Mouse (Mus musculus) frontal cortex, adult (tissue): ENCODE data around the gene Tubb4b.
A peak's percentile ranks its signal among the peaks of the same experiment; 100 is the strongest.

ENCODE experiments used
- ATAC-seq: cut with Nextera tagmentation; 2 replicates; pipeline ENCODE4 v1.9.2; 2017; ENCODE audit warnings: mild to moderate bottlenecking, moderate library complexity, mixed read lengths; ENCODE audit not compliant: low TSS enrichment

Gene Tubb4b

DNA sequence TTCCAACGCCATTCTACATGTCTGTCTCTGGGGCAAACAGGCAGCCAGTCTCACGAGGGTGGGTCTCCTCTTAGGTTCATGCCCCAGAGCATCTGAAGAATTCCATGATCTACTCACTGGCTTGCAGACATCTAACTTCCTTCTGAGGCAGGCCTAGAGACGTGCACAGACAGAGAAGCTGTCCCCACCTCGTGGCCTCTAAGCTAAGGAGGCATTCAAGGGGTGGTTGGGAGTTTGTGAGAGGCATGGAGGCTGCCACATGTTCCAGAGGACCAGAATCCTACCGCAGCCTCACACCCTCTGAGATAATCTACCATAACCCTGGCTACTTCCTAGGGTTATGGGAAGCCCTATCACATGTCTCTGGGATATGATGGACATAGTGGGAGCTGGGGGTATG is 30.5 kb downstream of the Tubb4b start:
- ATAC-seq = no peak

DNA sequence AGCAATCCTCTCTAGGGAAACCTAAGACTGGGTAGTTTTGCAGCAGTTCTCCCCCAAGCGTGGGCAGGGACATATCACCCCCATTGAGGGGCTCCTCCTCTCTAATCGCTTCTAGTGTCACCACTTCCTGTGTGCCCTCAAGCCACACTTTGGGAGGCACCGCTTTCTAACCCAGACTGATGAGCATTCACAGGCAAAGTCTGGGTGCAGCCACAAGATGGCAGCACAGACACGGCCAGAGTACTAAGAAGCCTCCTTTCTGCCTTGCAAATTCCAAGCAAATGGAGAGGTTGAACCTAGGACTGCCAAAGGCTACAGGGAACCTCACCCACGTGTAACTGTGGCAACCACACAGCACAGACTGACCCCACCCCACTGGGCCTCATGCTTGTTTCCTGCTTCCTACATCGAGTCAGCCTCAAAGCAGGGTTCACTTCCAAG is 31.2 kb downstream of the Tubb4b start:
- peak; percentile 95 for ATAC-seq

DNA sequence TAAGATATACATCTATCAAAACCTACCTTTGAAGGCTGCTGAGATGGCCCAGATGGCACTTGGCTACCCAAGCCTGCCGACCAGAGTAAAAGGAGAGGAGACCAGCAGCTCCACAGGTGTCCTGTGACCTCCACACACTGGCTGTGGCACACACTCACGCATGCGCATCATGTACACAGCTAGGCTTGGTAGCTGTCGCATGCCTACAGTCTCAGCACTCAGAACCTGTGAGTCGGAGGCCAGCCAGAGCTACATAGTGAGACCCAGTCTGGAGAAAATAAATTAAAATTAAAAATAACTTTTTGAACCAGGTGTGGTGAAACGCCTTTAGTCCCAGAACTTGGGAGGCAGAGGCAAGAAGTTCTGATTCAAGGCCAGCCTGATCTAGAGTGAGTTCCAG is 36.7 kb downstream of the Tubb4b start:
- ATAC-seq = no peak

DNA sequence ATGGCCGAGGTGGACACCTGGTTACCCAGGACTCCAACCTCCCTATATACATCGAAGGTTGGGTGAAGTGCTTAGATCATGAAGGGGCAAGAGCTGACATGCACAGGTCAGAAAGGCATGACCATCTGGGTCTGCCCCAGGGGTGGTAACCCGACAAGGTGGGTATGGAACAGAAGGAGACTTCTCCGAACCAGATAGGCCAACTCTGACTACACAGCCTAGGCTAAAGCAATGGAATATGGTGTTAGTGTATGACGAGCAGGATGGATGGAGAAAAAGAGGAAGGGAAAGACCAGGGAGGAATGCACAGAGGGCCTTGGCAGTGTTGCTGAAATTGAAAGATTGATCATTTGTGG is 37.9 kb downstream of the Tubb4b start:
- ATAC-seq = no peak

DNA sequence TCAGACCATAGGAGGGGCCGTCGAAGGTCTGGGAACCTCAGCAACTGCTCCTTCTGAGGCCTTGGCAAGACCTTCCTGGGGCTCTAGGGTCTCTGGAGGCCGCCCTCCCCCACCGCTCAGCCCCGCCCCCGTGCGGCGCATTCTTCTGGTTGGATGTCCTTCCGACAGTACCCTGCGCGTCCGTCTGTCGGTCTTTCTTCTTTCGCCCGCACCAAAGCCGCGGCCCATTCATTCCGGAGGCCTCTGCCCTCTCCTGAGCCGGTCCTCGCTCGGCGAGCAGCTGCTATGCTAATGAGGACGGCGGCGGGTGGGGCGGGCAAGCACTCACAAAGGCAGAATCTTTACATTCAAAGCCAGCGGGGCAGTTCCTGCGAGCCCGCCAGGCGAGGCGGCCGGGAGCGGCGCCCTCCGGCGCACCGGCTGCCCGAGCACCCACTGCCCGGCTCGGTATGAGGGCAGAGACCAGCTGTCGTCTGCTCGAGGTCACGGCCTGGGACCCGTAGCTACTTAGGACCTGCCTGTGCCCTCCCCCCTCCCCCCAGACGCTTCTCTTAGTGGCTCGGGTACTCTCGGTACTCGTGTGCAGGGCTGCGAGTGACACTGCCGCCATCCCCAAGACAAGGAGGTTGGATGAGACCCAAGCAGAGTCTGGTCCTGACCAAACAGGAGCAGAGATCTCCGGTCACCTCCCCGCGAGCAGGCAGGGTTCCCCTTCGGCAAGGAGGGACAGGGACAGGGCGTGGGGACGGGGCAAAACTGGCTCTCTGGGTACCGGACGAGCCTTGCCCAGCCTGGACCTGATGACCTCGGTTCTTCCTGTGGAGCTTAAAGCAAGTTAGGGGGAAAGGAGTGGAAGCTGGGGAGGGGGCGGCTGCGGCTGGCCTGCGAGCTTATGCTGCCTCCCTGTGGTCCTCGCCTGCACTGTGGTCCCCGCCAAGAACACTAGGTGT is 38.6 kb downstream of the Tubb4b start:
- peak; percentile 42; the same call in 1 of the 2 replicates for ATAC-seq

DNA sequence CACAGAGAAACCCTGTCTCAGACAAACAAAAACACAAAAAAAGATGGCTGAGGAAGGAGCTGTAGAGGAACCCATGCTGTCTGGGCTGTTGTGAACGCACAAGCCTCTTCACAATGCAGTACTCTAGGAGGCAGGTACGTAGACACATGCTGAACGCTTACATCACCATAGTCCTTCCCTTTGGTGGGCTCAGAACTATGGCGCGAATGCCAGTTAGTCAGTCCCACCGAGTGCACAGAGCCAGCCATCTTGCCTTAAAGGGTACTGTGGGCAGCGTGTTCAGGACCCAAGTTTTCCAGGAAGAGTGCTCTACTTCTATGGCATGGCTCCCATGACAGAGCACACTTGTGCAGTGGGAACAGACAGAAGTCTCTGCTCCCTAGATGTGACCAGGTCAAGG is 40.0 kb downstream of the Tubb4b start:
- no peak for ATAC-seq

DNA sequence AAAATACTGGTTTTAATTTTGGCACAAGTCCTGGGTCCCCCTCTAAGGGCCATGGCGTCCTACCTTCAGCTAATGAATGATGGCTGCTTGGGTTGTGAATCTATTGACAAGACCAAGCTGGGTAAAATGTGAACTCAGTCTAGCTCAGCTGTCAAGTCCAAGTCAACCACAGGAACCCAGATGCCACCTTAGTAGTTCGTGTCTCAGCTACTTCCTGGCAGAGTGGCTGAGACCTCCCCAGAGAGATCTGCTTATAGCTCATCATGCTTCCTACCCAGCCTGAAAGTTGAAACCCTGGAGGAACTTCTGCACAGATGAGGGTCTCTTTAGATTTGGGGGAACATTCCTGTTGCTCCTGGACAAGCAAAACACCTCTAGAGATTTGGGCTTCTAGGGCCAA is 41.2 kb downstream of the Tubb4b start:
- no peak for ATAC-seq

DNA sequence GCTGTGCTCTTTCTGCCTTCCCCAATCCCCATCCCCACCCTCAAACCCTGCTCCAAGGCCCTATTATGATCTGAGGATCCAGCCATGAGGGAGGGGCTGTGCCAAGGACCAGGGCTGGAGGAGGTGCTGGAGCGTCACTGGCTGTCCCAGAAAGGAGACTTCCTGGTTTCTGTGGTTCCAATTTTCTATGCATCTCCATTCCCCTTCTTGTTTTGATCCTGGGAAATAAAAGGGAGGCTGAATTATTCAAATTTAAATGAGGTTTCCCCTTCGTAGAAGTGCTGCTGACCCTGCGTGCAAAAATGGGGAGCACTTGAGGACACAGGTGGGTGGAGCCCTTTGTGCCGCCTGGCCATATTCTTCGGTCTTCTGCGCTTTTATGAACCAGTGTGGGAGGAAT is 41.8 kb downstream of the Tubb4b start:
- ATAC-seq = no peak

DNA sequence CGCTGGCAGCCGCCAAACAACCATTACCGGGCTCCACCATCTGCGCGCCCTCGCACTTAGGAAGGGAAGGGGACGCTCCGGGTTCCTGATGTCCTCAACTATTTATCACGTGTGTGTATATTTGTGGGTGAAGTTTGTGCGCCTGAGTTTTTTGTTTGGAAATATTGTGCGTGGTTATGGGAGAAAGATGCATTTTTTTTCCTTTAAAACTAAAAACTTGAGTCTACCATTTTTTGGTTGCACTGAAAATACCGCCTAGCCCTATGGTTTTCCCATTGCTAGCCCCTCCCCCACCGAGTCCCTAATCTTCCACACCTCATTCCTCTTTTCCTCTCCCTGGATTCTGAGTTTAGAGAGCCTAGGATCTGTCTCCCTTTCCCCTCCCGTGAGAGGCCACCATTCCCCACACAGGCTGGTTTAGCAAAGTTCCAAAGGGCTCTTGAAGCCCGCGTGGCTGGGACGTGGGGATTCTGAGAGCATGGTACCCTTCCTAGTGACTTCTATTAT is 42.6 kb downstream of the Tubb4b start:
- ATAC-seq = no peak

DNA sequence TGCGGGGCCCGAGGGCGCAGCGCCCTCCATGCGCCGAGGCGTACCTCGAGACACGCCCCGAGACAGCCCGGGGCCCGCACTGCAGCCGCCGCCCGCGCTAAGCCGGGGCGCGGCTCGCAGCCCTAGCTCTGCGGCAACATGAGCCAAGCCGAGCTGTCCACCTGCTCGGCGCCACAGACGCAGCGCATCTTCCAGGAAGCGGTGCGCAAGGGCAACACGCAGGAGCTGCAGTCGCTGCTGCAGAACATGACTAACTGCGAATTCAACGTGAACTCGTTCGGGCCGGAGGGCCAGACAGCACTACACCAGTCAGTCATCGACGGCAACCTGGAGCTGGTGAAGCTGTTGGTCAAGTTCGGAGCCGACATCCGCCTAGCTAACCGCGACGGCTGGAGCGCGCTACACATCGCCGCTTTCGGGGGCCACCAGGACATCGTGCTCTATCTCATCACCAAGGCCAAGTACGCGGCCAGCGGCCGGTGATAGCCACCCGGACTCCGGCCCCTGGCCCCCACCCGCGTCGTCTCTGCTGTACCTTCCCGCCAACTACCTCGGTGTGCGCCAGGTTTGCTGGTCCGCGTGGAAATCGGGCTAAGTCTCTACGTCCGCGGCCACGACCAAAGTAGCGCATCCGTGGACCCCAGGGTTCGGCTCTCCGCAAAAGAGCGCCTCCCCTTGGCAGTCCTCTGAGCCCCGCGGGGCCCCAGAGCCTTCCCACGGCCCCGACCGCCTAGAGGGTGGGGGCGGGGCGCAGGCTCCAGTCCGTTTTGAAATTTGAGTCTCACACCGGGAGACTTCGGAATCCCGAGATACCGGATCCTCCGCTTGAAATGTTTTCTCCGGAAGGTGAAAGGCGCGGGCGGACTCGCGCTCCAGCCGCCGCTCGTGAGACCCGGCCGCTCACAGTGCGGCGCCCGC is 43.3 kb downstream of the Tubb4b start:
- ATAC-seq = 0 out of 2 replicates have a peak, but pooled peaks have one; percentile 8

DNA sequence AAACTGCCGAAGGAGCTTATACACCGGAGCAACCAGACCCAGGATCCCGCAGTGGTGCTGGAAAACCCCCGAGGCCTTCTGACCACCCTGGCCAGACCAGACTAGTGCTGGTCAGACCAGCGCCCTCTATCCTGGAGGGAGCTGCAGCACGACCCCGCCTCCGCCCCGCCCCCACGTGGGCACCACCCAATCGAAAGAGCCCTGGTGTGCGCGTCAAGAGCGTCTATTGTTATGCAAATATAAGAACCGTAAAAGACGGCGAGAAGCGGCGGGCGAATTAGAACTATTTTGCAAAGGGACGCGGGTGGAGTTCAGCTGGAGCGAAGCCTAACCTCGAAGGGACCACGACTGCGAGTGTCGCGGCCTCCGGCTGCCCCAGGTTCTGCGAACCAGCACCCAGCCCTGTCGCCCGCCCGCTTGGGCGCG is 44.0 kb downstream of the Tubb4b start, which contains the start of gene Nrarp:
Gene Nrarp (plus strand): TSS at position 281 of the 426 bp plus-strand sequence.
- ATAC-seq = peak; percentile 64

DNA sequence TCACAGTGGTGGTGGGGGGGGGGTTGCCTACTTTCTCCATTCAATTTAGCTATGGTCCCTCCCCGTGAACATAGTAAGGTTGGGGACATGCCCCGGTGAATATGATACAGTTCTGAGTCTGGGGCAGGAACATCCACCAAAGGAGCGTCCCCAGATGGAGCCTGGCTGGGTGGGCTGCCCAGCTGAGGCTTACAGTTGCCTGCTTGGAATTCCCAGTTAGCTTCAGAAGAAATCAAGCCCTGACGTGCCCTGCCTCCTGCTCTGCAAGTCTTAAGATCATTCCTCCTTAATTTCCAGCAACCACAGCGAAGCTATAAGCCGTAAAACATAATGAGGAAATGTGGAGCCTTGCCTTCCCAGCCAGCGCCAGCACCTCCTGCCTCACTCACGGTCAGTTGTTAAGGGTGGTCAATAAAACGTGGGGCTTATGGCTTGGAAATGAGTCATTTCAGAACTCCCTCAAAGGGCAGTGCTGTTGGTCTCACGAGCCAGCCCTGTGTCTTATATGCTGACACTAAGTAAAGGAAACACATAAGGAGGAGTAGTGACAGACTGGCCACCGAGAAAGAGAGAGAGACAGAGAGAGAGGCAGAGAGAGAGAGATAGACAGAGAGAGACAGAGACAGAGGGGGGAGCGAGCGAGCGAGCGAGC is 44.8 kb downstream of the Tubb4b start:
- no peak for ATAC-seq

DNA sequence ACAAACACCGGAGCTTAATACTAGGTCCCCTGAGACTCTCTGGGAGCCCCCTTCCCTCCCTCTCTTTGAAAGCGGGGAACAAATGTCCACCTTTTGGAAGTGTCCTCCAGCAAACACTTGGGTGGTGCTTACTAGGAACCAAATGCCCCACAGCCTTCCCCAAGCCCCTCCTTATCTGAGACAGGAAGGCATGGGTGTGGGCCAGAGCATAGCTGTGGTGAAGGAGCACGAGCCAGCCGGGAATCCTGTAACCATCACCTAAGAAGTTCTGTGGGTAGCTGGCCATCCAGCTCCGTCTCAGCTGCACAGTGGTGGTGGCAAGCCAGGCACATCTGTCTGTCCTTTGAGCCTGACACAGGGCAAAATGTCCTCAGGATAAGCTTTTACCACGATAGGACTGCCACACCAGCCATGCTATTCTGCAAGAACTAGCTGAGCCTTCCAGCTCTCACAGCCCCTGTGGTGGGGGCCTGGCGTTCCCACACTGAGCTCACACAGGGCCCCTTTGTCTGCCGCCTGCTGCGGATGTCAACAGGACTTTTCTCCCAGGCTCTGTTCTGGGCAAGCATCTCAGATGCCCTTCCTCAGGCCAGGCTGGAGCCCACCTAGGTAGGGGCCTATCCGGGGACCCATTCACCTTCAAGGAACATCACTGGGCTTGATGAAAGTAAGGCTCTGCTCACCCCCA is 46.1 kb downstream of the Tubb4b start:
- ATAC-seq = peak; percentile 26; the same call in 1 of the 2 replicates

DNA sequence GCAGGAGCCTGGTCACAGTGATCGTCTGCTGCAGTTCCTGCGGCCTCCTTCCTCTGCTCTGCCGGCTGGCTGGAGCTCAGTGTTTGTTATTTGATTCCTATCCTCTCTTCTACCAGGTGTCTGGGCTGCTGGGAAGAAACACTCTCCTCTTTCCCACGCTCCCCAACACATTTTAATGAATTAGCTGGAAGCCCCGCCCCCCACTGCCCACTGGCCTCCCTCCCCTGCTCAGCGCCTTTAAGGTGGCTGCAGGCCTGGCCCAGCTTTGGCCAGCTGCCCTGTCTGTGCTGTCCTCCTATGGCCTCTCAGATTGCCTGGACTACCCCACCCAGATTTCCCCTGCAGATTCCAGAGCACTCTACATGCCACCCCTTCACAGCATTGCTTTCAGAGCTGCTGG is 46.8 kb downstream of the Tubb4b start:
- 0 out of 2 replicates have a peak, but pooled peaks have one; percentile 14 for ATAC-seq

DNA sequence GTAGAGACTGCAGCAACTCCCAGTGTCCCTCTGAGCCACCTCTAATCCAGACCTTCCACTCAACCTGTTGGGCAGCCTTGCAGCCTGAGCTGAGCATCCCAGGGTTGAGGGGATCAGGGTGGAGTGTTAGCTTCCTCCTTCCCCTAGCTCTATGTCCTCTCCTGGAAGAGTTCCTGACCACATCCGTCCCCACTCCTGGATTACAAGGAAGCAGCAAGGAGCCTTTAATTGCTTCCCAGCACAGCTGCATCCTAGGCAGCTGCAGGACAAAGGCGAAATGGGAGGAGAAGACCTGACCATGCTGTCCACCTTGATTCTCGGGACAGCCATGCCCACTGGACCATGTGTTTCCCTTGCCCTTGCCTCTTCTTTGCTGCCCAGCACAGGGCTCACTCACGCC is 47.4 kb downstream of the Tubb4b start:
- ATAC-seq = no peak

DNA sequence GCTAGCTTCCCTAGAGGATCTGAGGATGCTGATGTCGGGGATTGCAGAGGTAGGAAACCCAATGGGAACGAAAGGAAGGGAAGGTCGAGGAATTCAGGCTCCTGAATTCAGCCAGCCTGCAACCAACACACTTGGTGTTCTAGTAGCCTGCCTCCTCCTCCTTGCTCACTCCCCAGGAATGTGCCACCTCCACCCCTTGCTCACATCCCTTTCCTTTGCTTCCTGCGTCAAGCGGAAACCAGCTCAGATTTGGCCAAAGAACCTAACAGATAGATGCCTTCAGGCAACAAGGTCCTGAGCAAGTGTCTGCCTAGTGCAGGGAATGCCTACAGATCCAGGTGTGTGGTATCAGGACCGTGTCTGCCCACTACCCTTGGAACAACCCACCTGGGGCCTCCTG is 47.9 kb downstream of the Tubb4b start:
- no peak for ATAC-seq

DNA sequence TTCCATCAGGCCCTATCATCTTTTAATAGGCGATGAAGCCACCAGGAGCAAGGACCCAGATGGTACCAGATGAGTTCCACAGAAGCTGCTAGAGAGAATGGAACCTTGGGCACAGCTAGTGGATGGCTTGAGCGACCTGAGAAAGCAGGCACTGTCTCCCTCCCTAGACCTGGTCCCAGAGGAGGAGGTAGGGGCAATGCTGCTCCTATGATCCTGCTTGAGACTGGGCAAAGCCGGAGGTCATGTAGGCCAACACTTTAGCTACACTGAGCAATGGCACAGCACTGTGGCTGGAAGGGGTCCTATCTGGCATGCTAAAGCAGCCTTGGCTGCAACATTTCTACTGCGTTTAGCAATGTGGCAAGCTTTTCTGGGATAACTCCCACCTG is 48.8 kb downstream of the Tubb4b start:
- ATAC-seq = no peak

DNA sequence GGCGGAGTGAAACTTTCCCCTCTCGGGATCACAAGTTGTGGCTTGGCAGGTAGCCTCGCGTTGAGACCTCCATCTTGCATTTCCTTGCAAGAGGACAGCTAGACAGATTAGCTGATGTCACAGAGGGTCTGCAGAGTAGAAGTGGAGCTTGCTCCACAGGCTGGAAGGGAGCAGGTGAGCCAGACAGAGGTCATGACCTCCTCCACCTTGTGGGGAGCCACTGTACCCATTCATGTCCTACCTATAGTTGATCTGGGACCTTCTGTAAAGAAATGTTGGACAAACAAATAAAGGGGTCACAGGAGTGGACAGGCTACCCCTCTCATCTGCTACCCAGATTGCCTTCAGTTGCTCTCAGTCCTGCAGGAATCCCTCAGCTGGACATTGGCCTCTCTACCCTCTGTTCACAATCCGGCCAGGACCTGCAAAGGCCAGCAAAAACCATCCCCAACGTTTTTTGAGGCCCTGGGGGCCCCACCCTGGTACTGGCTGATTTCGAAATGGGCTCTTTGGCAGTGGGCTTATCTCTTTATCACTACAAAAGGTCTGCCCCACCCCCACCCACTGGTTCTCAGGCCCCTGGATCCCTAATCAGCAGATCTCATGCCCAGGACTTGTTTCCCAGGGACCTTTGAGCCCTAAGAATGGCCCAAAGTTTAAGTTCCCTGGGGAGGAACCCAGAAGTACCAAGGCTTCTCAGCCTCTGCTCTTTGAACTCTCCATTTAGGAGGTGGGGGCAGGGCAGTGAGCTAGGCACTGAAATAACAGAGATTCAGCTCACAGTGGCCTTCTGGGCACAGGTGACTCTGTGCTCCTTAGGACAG is 49.4 kb downstream of the Tubb4b start:
- no peak for ATAC-seq

DNA sequence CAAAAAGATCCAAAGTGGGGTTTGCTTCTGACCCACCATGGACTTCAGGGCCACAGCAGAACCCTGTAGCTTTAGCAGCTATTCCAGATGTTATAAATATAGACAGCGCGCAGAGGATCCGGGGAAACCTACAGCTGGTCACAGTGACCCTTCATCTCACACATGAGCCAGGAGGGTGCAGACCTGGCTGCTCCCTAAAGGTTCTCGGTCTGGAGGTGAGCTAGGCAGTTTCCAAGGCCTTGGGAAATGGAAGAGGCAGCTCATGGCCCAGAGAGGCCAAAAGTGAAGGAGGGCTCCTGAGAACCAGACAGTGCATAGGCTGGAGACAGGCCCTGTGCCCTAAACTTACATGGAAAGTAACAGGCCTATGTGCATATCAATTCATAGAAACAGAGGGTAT is 50.7 kb downstream of the Tubb4b start:
- ATAC-seq = no peak

DNA sequence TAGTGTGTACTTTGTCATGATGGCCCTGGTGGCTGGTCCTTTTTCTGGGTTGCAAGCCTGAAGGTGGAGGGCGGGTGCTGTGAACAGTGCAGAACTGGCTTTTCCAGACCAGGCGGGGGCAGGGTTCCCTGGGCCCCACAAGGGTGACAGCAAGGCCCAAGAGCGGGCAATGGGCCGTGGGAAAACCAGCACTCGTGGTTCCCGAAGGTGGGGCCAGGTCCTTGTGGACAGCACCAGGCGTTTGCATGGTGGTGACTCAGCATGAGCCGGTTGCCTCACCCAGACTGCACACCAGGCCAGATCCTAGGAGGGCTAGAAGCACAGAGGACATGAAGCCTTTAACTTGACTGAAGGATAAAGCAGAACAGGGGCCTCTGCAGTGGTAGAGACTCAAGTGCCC is 51.9 kb downstream of the Tubb4b start:
- ATAC-seq = no peak
